Mouse (Mus musculus) G1E (cell line): ENCODE data around the gene Crygb. TPM values are rescaled to one million over a fixed set of nuclear protein-coding genes. Genes with fewer than 3 reads are reported as not detected.

Experiments used
- ATAC-seq: 2 replicates; pipeline ENCODE4 v1.8.0; 2016; ENCODE audit warnings: mild to moderate bottlenecking; ENCODE audit not compliant: insufficient number of reproducible peaks, poor library complexity, low FRiP score, severe bottlenecking; ENCODE audit errors: extremely low read depth
- DNase-seq: peaks from one replicate; pipeline ENCODE4 v3.0.0; 2012; ENCODE audit warnings: low spot score
- H3K27me3 ChIP-seq: 2 replicates; pipeline ENCODE4 v1.6.1; 2012; ENCODE audit warnings: mild to moderate bottlenecking, low read length, inconsistent platforms; ENCODE audit not compliant: insufficient read depth
- H3K36me3 ChIP-seq: replicated peaks from 2 replicates; pipeline ENCODE3; 2012; ENCODE audit warnings: mild to moderate bottlenecking, inconsistent platforms
- H3K4me1 ChIP-seq: 2 replicates; pipeline ENCODE4 v1.6.1; 2012; ENCODE audit warnings: low read depth, low read length, inconsistent platforms, mixed read lengths; ENCODE audit not compliant: insufficient read depth
- H3K4me3 ChIP-seq: 2 replicates; pipeline ENCODE4 v1.5.1; 2012; ENCODE audit warnings: low read depth, mild to moderate bottlenecking, inconsistent platforms, low read length, moderate library complexity, mixed read lengths
- H3K9me3 ChIP-seq: replicated peaks from 2 replicates; pipeline ENCODE4 v1.6.1; 2012; ENCODE audit warnings: inconsistent platforms
- CTCF ChIP-seq: IDR thresholded peaks from 2 replicates; pipeline ENCODE4 v1.5.1; 2012; ENCODE audit warnings: low read depth, low read length, inconsistent platforms, mixed read lengths
- GATA1 ChIP-seq: IDR thresholded peaks from 2 replicates; pipeline ENCODE4 v1.6.1; 2012; ENCODE audit warnings: borderline replicate concordance, low read length, inconsistent platforms, mixed read lengths
- GATA2 ChIP-seq: IDR thresholded peaks from 2 replicates; pipeline ENCODE4 v1.6.1; 2012; ENCODE audit warnings: low read depth, low read length, inconsistent platforms, borderline replicate concordance
- POLR2AphosphoS5 ChIP-seq: IDR thresholded peaks from 2 replicates; pipeline ENCODE4 v1.6.1; 2012; ENCODE audit warnings: low read depth, low read length, inconsistent platforms; ENCODE audit not compliant: insufficient replicate concordance
- TAL1 ChIP-seq: conservative IDR thresholded peaks from 2 replicates; pipeline ENCODE4 v1.6.1; 2012; ENCODE audit warnings: low read depth, low read length, inconsistent platforms, mixed read lengths
- polyA plus RNA-seq: library from polyadenylated mRNA; stranded (reverse); fragments of >175 nt; gene quantifications from 2 replicates; pipeline ENCODE4 v1.2.3, GENCODE M21; 2012
- total RNA-seq, 2 experiments: library from RNA; stranded (forward) in 1 of 2; stranded (reverse) in 1 of 2; fragments of 200-1000 nt in 1 of 2; fragments of >200 nt in 1 of 2; fragmentation: Nextera tagmentation in 1 of 2; gene quantifications; 2 replicates each; pipeline ENCODE4 v1.2.3; 2014 to 2017

Crygb gene
- total and polyA plus RNA-seq, 3 experiments = not detected

- ATAC-seq (no peak), DNase-seq (no peak)
- H3K36me3 ChIP-seq = no peaks in the 10 kb centered on the region
- H3K27me3 ChIP-seq = peaks cover 15% of the 10 kb centered on the region; the same call in 1 of the 2 replicates
- H3K4me3 ChIP-seq = no peak overlapping the region
- peaks cover 31% of the 10 kb centered on the region for H3K4me1 ChIP-seq
- TF ChIP-seq CTCF (no peak), GATA1 (no peak), TAL1 (no peak), GATA2 (no peak), POLR2AphosphoS5 (no peak)
- H3K9me3 ChIP-seq = no peaks in the 10 kb centered on the region
These were observed 25.7 kb upstream of the Crygb start for GRCm38 (mm10) chr1:65107654-65108279.

GRCm38 (mm10) chr1:65103273-65103672, 21.2 kb upstream of the Crygb start, which contains the start of gene Cryga:
Cryga (minus strand) TSS chr1:65103373.
- Histone ChIP-seq H3K9me3 (no peaks in the 10 kb centered on the region), H3K27me3 (peaks cover 15% of the 10 kb centered on the region; the same call in 1 of the 2 replicates), H3K4me3 (no peak within 1 kb of the TSS), H3K36me3 (no peaks in the 10 kb centered on the region), H3K4me1 (peaks cover 4% of the 10 kb centered on the region; the same call in 1 of the 2 replicates)
- no peak for ATAC-seq
- no peak for DNase-seq
- no peak for TF ChIP-seq POLR2AphosphoS5
- TF ChIP-seq TAL1 = no peak

- DNase-seq = no peak
- no peaks in the 10 kb centered on the region for H3K9me3 ChIP-seq
- no peak overlapping the region for H3K4me3 ChIP-seq
- no peaks in the 10 kb centered on the region for H3K36me3 ChIP-seq
- no peaks in the 10 kb centered on the region for H3K4me1 ChIP-seq
- no peak for ATAC-seq
- H3K27me3 ChIP-seq = peaks cover 9% of the 10 kb centered on the region; the same call in 1 of the 2 replicates
- TF ChIP-seq CTCF (no peak), TAL1 (no peak), POLR2AphosphoS5 (no peak), GATA1 (no peak), GATA2 (no peak)
These were observed 14.9 kb upstream of the Crygb start for GRCm38 (mm10) chr1:65096953-65097352.

- DNase-seq = no peak
- H3K4me3 ChIP-seq = no peak overlapping the region
- no peaks in the 10 kb centered on the region for H3K36me3 ChIP-seq
- no peak for ATAC-seq
- H3K4me1 ChIP-seq = no peaks in the 10 kb centered on the region
- H3K27me3 ChIP-seq = peaks cover 5% of the 10 kb centered on the region; the same call in 1 of the 2 replicates
- TF ChIP-seq GATA2 (no peak), TAL1 (no peak), GATA1 (no peak), POLR2AphosphoS5 (no peak), CTCF (no peak)
- H3K9me3 ChIP-seq = no peaks in the 10 kb centered on the region
These were observed 9.5 kb upstream of the Crygb start for GRCm38 (mm10) chr1:65091566-65091965.

GRCm38 (mm10) chr1:65090370-65090769, 8.3 kb upstream of the Crygb start:
- Histone ChIP-seq H3K4me1 (no peaks in the 10 kb centered on the region), H3K36me3 (no peaks in the 10 kb centered on the region), H3K27me3 (peaks cover 8% of the 10 kb centered on the region; the same call in 1 of the 2 replicates), H3K4me3 (no peak overlapping the region), H3K9me3 (no peaks in the 10 kb centered on the region)
- DNase-seq (no peak), ATAC-seq (no peak)
- no peak for TF ChIP-seq TAL1
- no peak for TF ChIP-seq GATA2
- no peak for TF ChIP-seq GATA1
- TF ChIP-seq POLR2AphosphoS5 = no peak
- no peak for TF ChIP-seq CTCF

- Histone ChIP-seq H3K4me1 (no peaks in the 10 kb centered on the region), H3K9me3 (no peaks in the 10 kb centered on the region), H3K36me3 (no peaks in the 10 kb centered on the region), H3K27me3 (peaks cover 8% of the 10 kb centered on the region; the same call in 1 of the 2 replicates), H3K4me3 (no peak overlapping the region)
- no peak for DNase-seq
- ATAC-seq = no peak
- TF ChIP-seq POLR2AphosphoS5 = no peak
- TF ChIP-seq GATA1 = no peak
- no peak for TF ChIP-seq GATA2
- TF ChIP-seq CTCF = no peak
- TF ChIP-seq TAL1 = no peak
These were observed 6.7 kb upstream of the Crygb start for GRCm38 (mm10) chr1:65088567-65089356.
